Mouse (Mus musculus) testis, adult 2 months (tissue): ENCODE measurements around the gene Nfkb1. TPM values are rescaled to one million over a fixed set of nuclear protein-coding genes. Genes with fewer than 3 reads are reported as not detected.

ENCODE experiments used
- H3K27ac ChIP-seq: fragments of 200-500 bp; 2 replicates; pipeline ENCODE4 v1.5.1; 2012; ENCODE audit warnings: low read depth, low read length; ENCODE audit not compliant: control insufficient read depth, insufficient read depth
- H3K27me3 ChIP-seq: fragments of 200-500 bp; 2 replicates; pipeline ENCODE4 v1.6.1; 2012; ENCODE audit warnings: mild to moderate bottlenecking, low read length, moderate library complexity; ENCODE audit not compliant: control insufficient read depth, insufficient read depth
- H3K36me3 ChIP-seq: fragments of 200-500 bp; 2 replicates; pipeline ENCODE4 v1.6.1; 2012; ENCODE audit warnings: mild to moderate bottlenecking, low read length; ENCODE audit not compliant: control insufficient read depth, insufficient read depth
- H3K4me1 ChIP-seq: fragments of 200-500 bp; 2 replicates; pipeline ENCODE4 v1.6.1; 2012; ENCODE audit warnings: low read length; ENCODE audit not compliant: control insufficient read depth, insufficient read depth
- H3K4me3 ChIP-seq: fragments of 200-500 bp; 2 replicates; pipeline ENCODE4 v1.5.1; 2012; ENCODE audit warnings: low read depth, mild to moderate bottlenecking, low read length, moderate library complexity, mixed read lengths; ENCODE audit not compliant: control insufficient read depth
- CTCF ChIP-seq: fragments of 200-500 bp; IDR thresholded peaks from 2 replicates; pipeline ENCODE4 v1.5.1; 2012; ENCODE audit warnings: low read depth, mild to moderate bottlenecking, inconsistent platforms, low read length, moderate library complexity; ENCODE audit not compliant: control insufficient read depth, insufficient read depth, insufficient replicate concordance
- POLR2A ChIP-seq: fragments of 200-500 bp; IDR thresholded peaks from 2 replicates; pipeline ENCODE4 v1.6.1; 2012; ENCODE audit warnings: low read depth, mild to moderate bottlenecking, inconsistent platforms, low read length, moderate library complexity; ENCODE audit not compliant: control insufficient read depth
- polyA plus RNA-seq: library from polyadenylated mRNA; depleted of rRNA; stranded (reverse); fragments of >200 nt; gene quantifications from 2 replicates; pipeline ENCODE4 v1.2.3, GENCODE M21; 2012

Nfkb1 gene
- polyA plus RNA-seq, 1 experiment: 13.4 TPM

GRCm38 (mm10) chr3:135594238-135594917, 97.0 kb downstream of the Nfkb1 start:
- Histone ChIP-seq H3K36me3 (no peaks in the 10 kb centered on the region), H3K4me1 (no peaks in the 10 kb centered on the region; the same call in 1 of the 2 replicates), H3K4me3 (no peak overlapping the region), H3K27me3 (no peaks in the 10 kb centered on the region), H3K27ac (no peak overlapping the region)
- TF ChIP-seq CTCF (no peak), POLR2A (no peak)

GRCm38 (mm10) chr3:135592011-135592410, 99.3 kb downstream of the Nfkb1 start:
- no peak overlapping the region for H3K27ac ChIP-seq
- no peak for TF ChIP-seq CTCF
- TF ChIP-seq POLR2A: no peak

GRCm38 (mm10) chr3:135591376-135591775, 100.0 kb downstream of the Nfkb1 start:
- Histone ChIP-seq H3K4me1 (no peaks in the 10 kb centered on the region), H3K27ac (no peak overlapping the region), H3K27me3 (no peaks in the 10 kb centered on the region), H3K4me3 (no peak overlapping the region), H3K36me3 (no peaks in the 10 kb centered on the region)
- TF ChIP-seq CTCF: no peak
- TF ChIP-seq POLR2A: no peak

More at GRCm38 (mm10) chr3:135592011-135592410, 99.3 kb downstream of the Nfkb1 start:
- no peak overlapping the region for H3K4me3 ChIP-seq
- H3K4me1 ChIP-seq: no peaks in the 10 kb centered on the region; the same call in 1 of the 2 replicates
- H3K36me3 ChIP-seq: no peaks in the 10 kb centered on the region
- no peaks in the 10 kb centered on the region for H3K27me3 ChIP-seq

- H3K27ac ChIP-seq: no peak overlapping the region
- H3K27me3 ChIP-seq: no peaks in the 10 kb centered on the region
- TF ChIP-seq POLR2A (no peak), CTCF (no peak)
- no peaks in the 10 kb centered on the region for H3K36me3 ChIP-seq
- no peaks in the 10 kb centered on the region for H3K4me1 ChIP-seq
- H3K4me3 ChIP-seq: no peak overlapping the region
Observed at GRCm38 (mm10) chr3:135590471-135590870, 100.9 kb downstream of the Nfkb1 start.

GRCm38 (mm10) chr3:135586471-135586880, 104.9 kb downstream of the Nfkb1 start:
- TF ChIP-seq POLR2A (no peak), CTCF (no peak)
- H3K36me3 ChIP-seq: no peaks in the 10 kb centered on the region
- H3K4me1 ChIP-seq: no peaks in the 10 kb centered on the region
- no peaks in the 10 kb centered on the region for H3K27me3 ChIP-seq
- no peak overlapping the region for H3K4me3 ChIP-seq
- H3K27ac ChIP-seq: no peak overlapping the region; the same call in 1 of the 2 replicates

- H3K36me3 ChIP-seq: no peaks in the 10 kb centered on the region
- no peak overlapping the region for H3K27ac ChIP-seq
- H3K4me1 ChIP-seq: no peaks in the 10 kb centered on the region
- TF ChIP-seq POLR2A (no peak), CTCF (no peak)
- no peak overlapping the region for H3K4me3 ChIP-seq
- no peaks in the 10 kb centered on the region for H3K27me3 ChIP-seq
Observed at GRCm38 (mm10) chr3:135586060-135586459, 105.3 kb downstream of the Nfkb1 start.

GRCm38 (mm10) chr3:135585482-135585881, 105.9 kb downstream of the Nfkb1 start:
- TF ChIP-seq CTCF: no peak
- no peak for TF ChIP-seq POLR2A
- Histone ChIP-seq H3K4me1 (no peaks in the 10 kb centered on the region), H3K27ac (no peak overlapping the region), H3K4me3 (no peak overlapping the region), H3K27me3 (no peaks in the 10 kb centered on the region), H3K36me3 (no peaks in the 10 kb centered on the region)
